Mouse (Mus musculus): ENCODE measurements around the gene Gm3604. TPM values are rescaled to one million over a fixed set of nuclear protein-coding genes. Genes with fewer than 3 reads are reported as not detected.
"Not testable (repeated sequence)": the region's sequence is repeated elsewhere in the genome, so short reads cannot be mapped to it uniquely, and the experiment has no call there.

Gm3604 gene
- 3.7 and 4.6 TPM in 2 replicates for polyA plus RNA-seq (2015; fragmentation: Nextera tagmentation; extraction: Ambion mirVana)

DNA sequence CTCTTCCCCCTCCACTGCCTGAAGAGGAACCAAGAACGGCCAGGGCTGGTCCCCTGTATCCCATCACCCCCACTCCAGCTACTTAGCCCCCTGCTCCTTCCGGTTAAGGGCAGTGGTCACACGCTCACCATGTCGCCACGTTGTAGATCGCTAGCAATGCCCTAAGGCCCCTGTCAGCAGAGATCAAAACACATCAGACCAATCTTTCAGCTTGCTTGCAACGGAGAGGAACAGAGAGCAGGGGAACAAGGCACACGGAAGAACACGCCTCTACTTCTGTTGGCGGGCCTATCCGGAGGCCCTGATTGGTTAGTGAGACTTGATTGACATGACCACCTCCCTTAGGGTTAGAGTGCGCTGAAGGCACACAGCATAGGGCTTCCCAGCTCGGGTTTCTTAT lies at the start of gene Gm3604:
Gene Gm3604, minus strand, starts transcription at position 226 of the 400 bp plus-strand sequence.
- not testable (repeated sequence) for H3K4me1 ChIP-seq; H3K27ac ChIP-seq; H3K27me3 ChIP-seq; ATAC-seq (ENCODE audit: insufficient number of reproducible peaks, insufficient read depth, low FRiP score, low TSS enrichment, low read depth); H3K36me3 ChIP-seq
- Histone ChIP-seq H3K4me2 (peak within 1 kb of the TSS; percentile 52), H3K9me3 (peaks cover 14% of the 10 kb centered on the region; the same call in 1 of the 2 replicates), H3K9ac (peak within 1 kb of the TSS; percentile 63), H3K4me3 (peak within 1 kb of the TSS; percentile 47)
- WGBS = 8% methylated on average over 13 of the region's 13 CpGs

GRCm38 (mm10) chr13:62399206-62399605 lies 16.2 kb upstream of the Gm3604 start:
- WGBS = 66% methylated on average over 3 of the region's 3 CpGs
- H3K4me1 ChIP-seq; H3K36me3 ChIP-seq; H3K4me2 ChIP-seq; H3K9ac ChIP-seq; H3K27ac ChIP-seq; H3K4me3 ChIP-seq; ATAC-seq (ENCODE audit: insufficient number of reproducible peaks, insufficient read depth, low FRiP score, low TSS enrichment, low read depth); H3K27me3 ChIP-seq; H3K9me3 ChIP-seq: not testable (repeated sequence)

GRCm38 (mm10) chr13:62390076-62390620 lies 7.2 kb upstream of the Gm3604 start:
- H3K4me2 ChIP-seq; H3K27ac ChIP-seq; H3K36me3 ChIP-seq; H3K9ac ChIP-seq; H3K4me1 ChIP-seq; H3K4me3 ChIP-seq; ATAC-seq (ENCODE audit: insufficient number of reproducible peaks, insufficient read depth, low FRiP score, low TSS enrichment, low read depth); H3K27me3 ChIP-seq: not testable (repeated sequence)
- H3K9me3 ChIP-seq = peaks cover 13% of the 10 kb centered on the region
- 88% methylated on average over 8 of the region's 8 CpGs for WGBS

DNA sequence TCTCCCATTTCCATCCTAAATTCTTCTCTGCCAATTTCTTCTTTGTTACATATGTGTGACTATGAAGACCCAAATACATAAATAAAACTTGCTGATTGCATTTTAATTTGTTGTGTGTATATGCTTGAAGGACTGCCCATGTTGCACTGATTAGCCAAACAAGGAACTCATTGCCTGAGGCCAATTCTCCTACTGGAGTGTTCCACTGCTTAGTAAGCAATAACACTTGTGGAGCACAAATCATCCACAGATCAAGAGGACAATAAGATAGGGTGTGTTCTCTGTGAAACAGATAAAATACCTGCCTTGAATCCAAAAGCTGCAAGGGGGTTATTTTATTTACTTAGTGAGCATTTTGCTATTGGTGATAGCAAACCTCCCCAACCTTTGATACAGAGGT lies 51.2 kb downstream of the Gm3604 start:
- no peak overlapping the region for H3K27ac ChIP-seq
- no peak for ATAC-seq (ENCODE audit: insufficient number of reproducible peaks, insufficient read depth, low FRiP score, low TSS enrichment, low read depth)
- no peak overlapping the region for H3K4me2 ChIP-seq
- peaks cover 15% of the 10 kb centered on the region for H3K9me3 ChIP-seq
- H3K9ac ChIP-seq = no peak overlapping the region
- no peaks in the 10 kb centered on the region for H3K4me1 ChIP-seq
- no peaks in the 10 kb centered on the region for H3K27me3 ChIP-seq
- no peak overlapping the region for H3K4me3 ChIP-seq
- H3K36me3 ChIP-seq = no peaks in the 10 kb centered on the region

- Histone ChIP-seq H3K36me3 (no peaks in the 10 kb centered on the region), H3K27ac (no peak overlapping the region), H3K4me1 (no peaks in the 10 kb centered on the region), H3K9me3 (peaks cover 15% of the 10 kb centered on the region), H3K4me2 (no peak overlapping the region), H3K9ac (no peak overlapping the region), H3K4me3 (no peak overlapping the region), H3K27me3 (no peaks in the 10 kb centered on the region)
- no peak for ATAC-seq (ENCODE audit: insufficient number of reproducible peaks, insufficient read depth, low FRiP score, low TSS enrichment, low read depth)
- WGBS = 59% methylated on average over 2 of the region's 2 CpGs
Observed at GRCm38 (mm10) chr13:62331381-62331780, 51.6 kb downstream of the Gm3604 start.

Small RNAs within 50 kb of the gene (microRNA-seq; reads per million reads assigned to microRNA genes)
- not detected for gene Gm25933

Other genes with a start within 250 kb of the Gm3604 start
- gene Gm49359, start 83.7 kb upstream of the Gm3604 start, polyA plus RNA-seq (2015; fragmentation: Nextera tagmentation; extraction: Ambion mirVana) = 18.8 and 19.2 TPM in 2 replicates
- gene Zfp935, start 175.3 kb upstream of the Gm3604 start, polyA plus RNA-seq (2015; fragmentation: Nextera tagmentation; extraction: Ambion mirVana) = not detected in 2 replicates
- gene Zfp934, start 188.0 kb upstream of the Gm3604 start, polyA plus RNA-seq (2015; fragmentation: Nextera tagmentation; extraction: Ambion mirVana) = 23.5 and 25.4 TPM in 2 replicates
- gene 6720489N17Rik, start 241.0 kb upstream of the Gm3604 start, polyA plus RNA-seq (2015; fragmentation: Nextera tagmentation; extraction: Ambion mirVana) = 13.7 and 14.8 TPM in 2 replicates